Comparison of ENCODE assay signal across 15 mouse cellular contexts in the genomic region with DNA sequence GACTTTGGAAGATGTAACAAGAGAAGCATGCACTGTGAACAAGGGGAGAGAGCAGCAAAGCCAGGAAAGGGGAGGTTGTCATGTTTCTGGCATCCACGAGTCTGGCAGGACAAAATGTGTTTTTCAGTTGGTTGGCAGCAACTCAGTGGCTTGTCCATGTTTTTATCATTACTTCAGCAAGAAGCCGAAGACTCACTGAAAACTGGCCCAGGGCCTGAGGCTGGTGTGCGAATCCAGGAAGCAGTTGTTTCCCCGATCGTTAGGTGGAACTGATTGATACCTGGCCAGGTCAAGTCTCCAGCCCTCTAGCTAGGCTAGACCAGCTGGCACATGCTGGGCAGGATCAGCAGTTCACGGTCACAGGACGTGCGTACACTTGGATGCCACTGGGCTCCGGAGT.
DNase-seq lines count a peak whose midpoint lies in the region; ATAC-seq lines count a peak whose summit lies in the region.
"Had no signal": no experiment of that assay in that cellular context is flagged by ENCODE, and none has a peak within 500 bp of the region (broad histone marks: within the 10 kb centered on the region; RNA-seq: fewer than 3 reads in every experiment).

No protein-coding gene starts in this region.

- H3K4me1 ChIP-seq in heart, embryonic 11.5 days (ENCODE audit: control insufficient read depth, insufficient read depth, low read length) = peaks cover 38% of the 10 kb centered on the region
- H3K4me1 ChIP-seq in intestine, embryonic 16.5 days (ENCODE audit: control insufficient read depth, insufficient read depth, low read length) = no peaks in the 10 kb centered on the region

- no peak overlapping the region for H3K9ac ChIP-seq in heart, embryonic 11.5 days (ENCODE audit: low read depth, low read length)
- no peak overlapping the region for H3K9ac ChIP-seq in intestine, embryonic 16.5 days (ENCODE audit: low read depth, low read length)
- H3K9ac ChIP-seq: hindbrain, embryonic 15.5 days; lung, embryonic 14.5 days had no signal

- H3K4me2 ChIP-seq in heart, embryonic 11.5 days = no peak overlapping the region
- no peak overlapping the region for H3K4me2 ChIP-seq in intestine, embryonic 16.5 days (ENCODE audit: low read depth, low read length)
- H3K4me2 ChIP-seq: hindbrain, embryonic 15.5 days; lung, embryonic 14.5 days; midbrain, embryonic 11.5 days had no signal

- H3K4me3 ChIP-seq in heart, embryonic 11.5 days (ENCODE audit: low read depth, low read length) = no peak overlapping the region
- H3K4me3 ChIP-seq in intestine, embryonic 16.5 days (ENCODE audit: low read length) = no peak overlapping the region
- H3K4me3 ChIP-seq: hindbrain, embryonic 15.5 days; limb, embryonic 10.5 days had no signal

- H3K9me3 ChIP-seq in heart, embryonic 11.5 days (replicated peaks; ENCODE audit: control insufficient read depth, low read length) = no peaks in the 10 kb centered on the region
- H3K9me3 ChIP-seq in intestine, embryonic 16.5 days (ENCODE audit: control insufficient read depth, low read length) = no peaks in the 10 kb centered on the region
- H3K9me3 ChIP-seq: hindbrain, embryonic 15.5 days; limb, embryonic 10.5 days had no signal

- 0 out of 2 replicates have a peak, but pooled peaks cover 3% of the 10 kb centered on the region for H3K36me3 ChIP-seq in heart, embryonic 11.5 days (ENCODE audit: control insufficient read depth, insufficient read depth, low read length)
- H3K36me3 ChIP-seq in intestine, embryonic 16.5 days (ENCODE audit: control insufficient read depth, insufficient read depth, low read length) = no peaks in the 10 kb centered on the region

- no peaks in the 10 kb centered on the region for H3K27me3 ChIP-seq in heart, embryonic 11.5 days (ENCODE audit: control insufficient read depth, insufficient read depth, low read length)
- H3K27me3 ChIP-seq in intestine, embryonic 16.5 days (replicated peaks; ENCODE audit: control insufficient read depth, insufficient read depth, low read length) = no peaks in the 10 kb centered on the region
- H3K27me3 ChIP-seq: hindbrain, embryonic 15.5 days had no signal

- intact Hi-C loops in heart, postnatal 36 days (cut with DNase I) = no loop called here

- peak; percentile 82 to 86 for DNase-seq in heart, adult 18-20 months
- DNase-seq in NIH3T3 (ENCODE audit: low read depth) = peak; percentile 72
- DNase-seq in gastrocnemius, adult 8-10 months (ENCODE audit: low spot score in 2 of 2) = peak; percentile 51 to 63
- DNase-seq in heart, postnatal 36 days = peak; percentile 61 to 70
- no peak for DNase-seq in thymus, adult 18-20 months
- no peak for DNase-seq in cerebellum, postnatal 14 days
- DNase-seq: cerebellum, adult 8-10 months; lung, embryonic 14.5 days; right cerebral cortex, adult 18-20 months; thymus, postnatal 25 days had no signal

- H3K27ac ChIP-seq in heart, embryonic 11.5 days (ENCODE audit: low read depth, low read length) = no peak overlapping the region
- H3K27ac ChIP-seq in intestine, embryonic 16.5 days (ENCODE audit: low read length) = no peak overlapping the region
- H3K27ac ChIP-seq: hindbrain, embryonic 15.5 days; limb, embryonic 10.5 days had no signal

- WGBS in heart, embryonic 11.5 days (ENCODE audit: insufficient replicate concordance) = 89% methylated on average over 9 of the region's 9 CpGs
- WGBS in intestine, embryonic 16.5 days = 85% methylated on average over 9 of the region's 9 CpGs

- no peak for ATAC-seq in heart, embryonic 11.5 days (replicated peaks; ENCODE audit: insufficient number of reproducible peaks, low FRiP score, low TSS enrichment)
- ATAC-seq in intestine, embryonic 16.5 days = no peak

Comparison
In these comparisons a context has a peak if more than half of its experiments do, and no peak if none do; other contexts are left out.
1. DNase-seq: peak in heart, adult 18-20 months (2 of 2), NIH3T3 (single experiment), gastrocnemius, adult 8-10 months (2 of 2) and heart, postnatal 36 days (2 of 2); none in thymus, adult 18-20 months (0 of 2) and cerebellum, postnatal 14 days (0 of 2).